Mouse (Mus musculus) embryonic facial prominence, embryonic 11.5 days (tissue): ENCODE measurements around the gene 1700067K01Rik. TPM values are rescaled to one million over a fixed set of nuclear protein-coding genes. Genes with fewer than 3 reads are reported as not detected.

ENCODE experiments used
- ATAC-seq: fragments of 200-750 bp; cut with Nextera tagmentation; replicated peaks from 2 replicates; pipeline ENCODE4 v1.8.0; 2017; ENCODE audit warnings: low read depth; ENCODE audit not compliant: insufficient number of reproducible peaks, low FRiP score, low TSS enrichment
- DNase-seq: peaks from one replicate; pipeline ENCODE4 v3.0.0-alpha.2; 2015; ENCODE audit warnings: low spot score
- H3K27ac ChIP-seq: fragments of 300-500 bp; sonication (generic); replicated peaks from 2 replicates; pipeline ENCODE4 v1.5.1; 2014; ENCODE audit warnings: mild to moderate bottlenecking, low read depth, low read length, control low read depth
- H3K27me3 ChIP-seq: fragments of 300-500 bp; sonication (generic); 2 replicates; pipeline ENCODE4 v1.6.1; 2014; ENCODE audit warnings: mild to moderate bottlenecking, low read length, moderate library complexity, mixed read lengths; ENCODE audit not compliant: control insufficient read depth, insufficient read depth
- H3K36me3 ChIP-seq: fragments of 300-500 bp; sonication (generic); replicated peaks from 2 replicates; pipeline ENCODE4 v1.6.1; 2014; ENCODE audit warnings: low read depth, mild to moderate bottlenecking, low read length, moderate library complexity, mixed read lengths; ENCODE audit not compliant: control insufficient read depth, insufficient read depth
- H3K4me1 ChIP-seq: fragments of 300-500 bp; sonication (generic); 2 replicates; pipeline ENCODE4 v1.6.1; 2014; ENCODE audit warnings: low read length, mixed read lengths; ENCODE audit not compliant: control insufficient read depth, insufficient read depth
- H3K4me2 ChIP-seq: fragments of 300-500 bp; sonication (generic); 2 replicates; pipeline ENCODE4 v1.6.1; 2014; ENCODE audit warnings: low read depth, mild to moderate bottlenecking, control low read depth, low read length, moderate library complexity
- H3K4me3 ChIP-seq: fragments of 300-500 bp; sonication (generic); 2 replicates; pipeline ENCODE4 v1.5.1; 2014; ENCODE audit warnings: low read depth, low read length, control low read depth
- H3K9ac ChIP-seq: fragments of 300-500 bp; sonication (generic); replicated peaks from 2 replicates; pipeline ENCODE4 v1.6.1; 2014; ENCODE audit warnings: mild to moderate bottlenecking, control low read depth, low read length
- H3K9me3 ChIP-seq: fragments of 300-500 bp; sonication (generic); replicated peaks from 2 replicates; pipeline ENCODE4 v1.6.1; 2016; ENCODE audit warnings: mild to moderate bottlenecking, low read length, inconsistent platforms, mixed read lengths; ENCODE audit not compliant: control insufficient read depth
- WGBS: fragments of 180-500 bp; shearing (Covaris S2); extraction: QIAGEN DNeasy Blood & Tissue Kit; methylation state at CpG from one replicate; pipeline ENCODE4 v1.1.7; 2014; 5-methylcytosine and 5-hydroxymethylcytosine counted together
- polyA plus RNA-seq: library from polyadenylated mRNA; unstranded; fragments of >200 nt; fragmentation: Nextera tagmentation; extraction: Ambion mirVana; gene quantifications from 2 replicates; pipeline ENCODE4 v1.2.1, GENCODE M21; 2014

The 1700067K01Rik gene
- polyA plus RNA-seq, 1 experiment from 2014 or later = 0.29 TPM

GRCm38 (mm10) chr8:83990170-83990569 lies 11.1 kb upstream of the 1700067K01Rik start:
- ATAC-seq = no peak
- H3K9me3 ChIP-seq = no peaks in the 10 kb centered on the region
- 95% methylated on average over 14 of the region's 14 CpGs for WGBS
- no peak overlapping the region for H3K9ac ChIP-seq
- no peak overlapping the region for H3K27ac ChIP-seq
- H3K27me3 ChIP-seq = no peaks in the 10 kb centered on the region
- H3K4me3 ChIP-seq = no peak overlapping the region
- H3K4me1 ChIP-seq = no peaks in the 10 kb centered on the region
- no peak for DNase-seq
- peaks cover 13% of the 10 kb centered on the region for H3K36me3 ChIP-seq
- H3K4me2 ChIP-seq = no peak overlapping the region

- DNase-seq (no peak), ATAC-seq (no peak)
- WGBS = 82% methylated on average over 2 of the region's 2 CpGs
- Histone ChIP-seq H3K36me3 (peaks cover 3% of the 10 kb centered on the region), H3K4me3 (no peak overlapping the region), H3K27me3 (no peaks in the 10 kb centered on the region), H3K9me3 (no peaks in the 10 kb centered on the region), H3K27ac (no peak overlapping the region), H3K9ac (no peak overlapping the region), H3K4me1 (no peaks in the 10 kb centered on the region; the same call in 1 of the 2 replicates), H3K4me2 (no peak overlapping the region)
Observed at GRCm38 (mm10) chr8:83992488-83992887, 8.8 kb upstream of the 1700067K01Rik start.

GRCm38 (mm10) chr8:83994030-83994429 lies 7.3 kb upstream of the 1700067K01Rik start:
- Histone ChIP-seq H3K9me3 (no peaks in the 10 kb centered on the region), H3K9ac (no peak overlapping the region), H3K4me3 (no peak overlapping the region), H3K27ac (no peak overlapping the region), H3K27me3 (no peaks in the 10 kb centered on the region), H3K36me3 (peaks cover 3% of the 10 kb centered on the region), H3K4me1 (peaks cover 2% of the 10 kb centered on the region), H3K4me2 (no peak overlapping the region)
- DNase-seq = no peak
- 80% methylated on average over 3 of the region's 3 CpGs for WGBS
- no peak for ATAC-seq

DNA sequence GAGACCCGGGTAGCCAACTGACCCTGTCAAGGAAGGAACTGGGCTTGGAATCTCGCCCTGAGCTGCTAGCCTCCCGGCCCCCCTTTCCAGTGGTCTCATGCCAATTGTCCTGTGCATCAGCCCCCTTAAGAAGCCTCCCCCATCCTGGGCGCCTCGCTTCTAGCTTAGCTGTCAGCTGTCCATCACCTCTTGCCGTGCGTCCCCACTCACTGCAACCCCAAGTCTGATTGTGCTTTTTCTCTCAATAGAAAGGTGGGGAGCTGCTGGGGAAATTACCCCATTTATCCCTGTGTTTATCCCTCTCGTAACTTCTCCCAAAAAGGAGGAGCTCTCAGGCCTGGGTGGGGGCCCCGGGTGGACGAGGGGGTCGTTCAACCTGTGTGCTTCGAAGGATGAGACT lies 5.3 kb upstream of the 1700067K01Rik start:
- DNase-seq (no peak), ATAC-seq (no peak)
- Histone ChIP-seq H3K27me3 (no peaks in the 10 kb centered on the region), H3K9ac (peak overlapping the region; percentile 91), H3K36me3 (peaks cover 3% of the 10 kb centered on the region), H3K9me3 (no peaks in the 10 kb centered on the region), H3K4me1 (peaks cover 6% of the 10 kb centered on the region), H3K4me2 (peak overlapping the region; percentile 90), H3K4me3 (peak overlapping the region; percentile 84), H3K27ac (peak overlapping the region; percentile 97; the same call in 1 of the 2 replicates)
- WGBS = 11% methylated on average over 12 of the region's 12 CpGs

- Histone ChIP-seq H3K27me3 (no peaks in the 10 kb centered on the region), H3K9me3 (no peaks in the 10 kb centered on the region), H3K4me3 (peak overlapping the region; percentile 84), H3K36me3 (no peaks in the 10 kb centered on the region; the same call in 1 of the 2 replicates), H3K27ac (peak overlapping the region; percentile 97), H3K4me1 (peaks cover 6% of the 10 kb centered on the region), H3K4me2 (peak overlapping the region; percentile 90), H3K9ac (peak overlapping the region; percentile 91)
- ATAC-seq = peak; percentile 84
- WGBS = under 1% methylated on average over 50 of the region's 103 CpGs
- DNase-seq = peak; percentile 90
Observed at GRCm38 (mm10) chr8:83996567-83997505, 4.5 kb upstream of the 1700067K01Rik start.

GRCm38 (mm10) chr8:83997511-83998141 lies 3.7 kb upstream of the 1700067K01Rik start, which contains the start of gene Samd1:
Gene Samd1 (plus strand): TSS chr8:83997672.
- peak within 1 kb of the TSS; percentile 91 for H3K9ac ChIP-seq
- no peaks in the 10 kb centered on the region; the same call in 1 of the 2 replicates for H3K27me3 ChIP-seq
- H3K4me2 ChIP-seq = peak within 1 kb of the TSS; percentile 90
- H3K9me3 ChIP-seq = no peaks in the 10 kb centered on the region
- ATAC-seq (no peak), DNase-seq (peak; percentile 60)
- H3K4me3 ChIP-seq = peak within 1 kb of the TSS; percentile 84
- no peaks in the 10 kb centered on the region; the same call in 1 of the 2 replicates for H3K36me3 ChIP-seq
- WGBS = 0% methylated on average over 38 of the region's 112 CpGs
- H3K27ac ChIP-seq = peak within 1 kb of the TSS; percentile 97
- peaks cover 6% of the 10 kb centered on the region for H3K4me1 ChIP-seq

- H3K4me2 ChIP-seq = peak overlapping the region; percentile 84
- no peaks in the 10 kb centered on the region for H3K9me3 ChIP-seq
- H3K9ac ChIP-seq = peak overlapping the region; percentile 84
- 1% methylated on average over 58 of the region's 92 CpGs for WGBS
- DNase-seq = peak; percentile 82
- no peaks in the 10 kb centered on the region; the same call in 1 of the 2 replicates for H3K36me3 ChIP-seq
- H3K4me1 ChIP-seq = peaks cover 6% of the 10 kb centered on the region
- no peaks in the 10 kb centered on the region; the same call in 1 of the 2 replicates for H3K27me3 ChIP-seq
- peak overlapping the region; percentile 84 for H3K4me3 ChIP-seq
- peak overlapping the region; percentile 81 for H3K27ac ChIP-seq
- no peak for ATAC-seq
Observed at GRCm38 (mm10) chr8:83998231-83999056, 2.9 kb upstream of the 1700067K01Rik start.
